ENCODE assay signal across 21 mouse cellular contexts in the genomic region with DNA sequence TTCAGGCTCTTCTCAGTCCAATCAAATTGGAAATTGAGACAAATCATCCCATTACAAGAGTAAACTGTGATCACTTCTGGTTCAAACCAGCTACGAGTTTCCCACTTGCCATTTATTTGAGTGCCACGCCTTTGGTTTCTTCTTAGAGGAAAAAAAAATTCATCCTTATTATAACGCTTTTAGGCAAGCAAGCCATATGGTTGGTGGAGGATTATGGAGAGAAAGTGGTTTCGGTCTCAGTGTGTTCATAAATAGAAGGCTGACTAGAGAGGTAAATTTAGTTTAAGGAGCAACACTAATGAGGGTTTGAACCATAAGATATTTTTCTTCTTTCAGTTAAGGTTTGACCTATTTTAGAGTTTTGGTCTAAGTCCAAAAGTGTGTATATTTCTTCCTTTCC.
"Had no signal": no experiment of that assay in that cellular context is flagged by ENCODE, and none has a peak within 500 bp of the region (broad histone marks: within the 10 kb centered on the region; RNA-seq: fewer than 3 reads in every experiment).

No protein-coding gene starts in this region.

- H3K9me3 ChIP-seq: lung, embryonic 15.5 days; midbrain, embryonic 13.5 days; midbrain, embryonic 15.5 days; neural tube, embryonic 13.5 days; neural tube, embryonic 15.5 days had no signal

- H3K9ac ChIP-seq: lung, embryonic 15.5 days; midbrain, embryonic 13.5 days; midbrain, embryonic 15.5 days; neural tube, embryonic 13.5 days; neural tube, embryonic 15.5 days had no signal

- H3K36me3 ChIP-seq: lung, embryonic 15.5 days; midbrain, embryonic 13.5 days; midbrain, embryonic 15.5 days; neural tube, embryonic 13.5 days; neural tube, embryonic 15.5 days had no signal

- H3K27me3 ChIP-seq: lung, embryonic 15.5 days; megakaryocyte, embryonic 14.5 days; midbrain, embryonic 13.5 days; midbrain, embryonic 15.5 days; neural tube, embryonic 13.5 days; neural tube, embryonic 15.5 days had no signal

- H3K27ac ChIP-seq: lung, embryonic 15.5 days; macrophage; midbrain, embryonic 13.5 days; midbrain, embryonic 15.5 days; neural tube, embryonic 13.5 days; neural tube, embryonic 15.5 days had no signal

- H3K4me2 ChIP-seq: lung, embryonic 15.5 days; midbrain, embryonic 11.5 days; midbrain, embryonic 13.5 days; midbrain, embryonic 15.5 days; neural tube, embryonic 13.5 days; neural tube, embryonic 15.5 days had no signal

- DNase-seq: lung, adult 2 months; lung, postnatal 14 days; lung, postnatal 36 days; retina, postnatal 1 day; right cerebral cortex, adult 18-20 months; right cerebral cortex, postnatal 25 days; right cerebral cortex, postnatal 4 days; spleen, adult 18-20 months; thymus, adult 2 months; thymus, postnatal 25 days; thymus, postnatal 4 days had no signal

- ATAC-seq: lung, postnatal 0 days; midbrain, embryonic 13.5 days; midbrain, embryonic 15.5 days had no signal

- H3K4me1 ChIP-seq: lung, embryonic 15.5 days; midbrain, embryonic 13.5 days had no signal

- H3K4me3 ChIP-seq: lung, embryonic 15.5 days; megakaryocyte, embryonic 14.5 days; midbrain, embryonic 13.5 days; midbrain, embryonic 15.5 days; myocyte; neural tube, embryonic 13.5 days; neural tube, embryonic 15.5 days had no signal
